Mouse (Mus musculus): ENCODE results near the gene Taf1d.

DNA sequence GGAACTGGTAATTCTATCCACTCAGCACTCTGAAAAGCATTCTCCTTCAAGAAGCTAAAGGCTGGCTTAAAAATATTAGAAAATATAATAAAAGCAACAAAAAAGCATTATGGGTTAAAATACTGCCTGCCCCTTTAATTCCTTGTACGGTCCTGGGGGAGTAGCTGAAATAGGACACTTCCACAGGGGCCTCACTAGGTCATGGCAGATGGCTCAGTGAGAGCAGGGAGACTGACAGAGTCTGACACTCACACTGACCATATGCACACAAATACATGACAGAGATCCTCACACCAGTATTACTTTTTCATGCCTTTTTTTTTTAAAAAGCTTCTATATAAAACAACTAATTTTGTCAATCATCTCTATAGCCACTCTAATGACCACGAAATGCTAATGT, 43.9 kb downstream of the Taf1d start:
- TF ChIP-seq CTCF (IDR thresholded peaks at IDR 0.05; ENCODE audit: low read depth, low read length) (no peak), POLR2A (IDR thresholded peaks at IDR 0.05; ENCODE audit: insufficient read depth, low read length) (no peak)
